Comparison of ENCODE assay signal across 8 mouse cellular contexts in the genomic region with DNA sequence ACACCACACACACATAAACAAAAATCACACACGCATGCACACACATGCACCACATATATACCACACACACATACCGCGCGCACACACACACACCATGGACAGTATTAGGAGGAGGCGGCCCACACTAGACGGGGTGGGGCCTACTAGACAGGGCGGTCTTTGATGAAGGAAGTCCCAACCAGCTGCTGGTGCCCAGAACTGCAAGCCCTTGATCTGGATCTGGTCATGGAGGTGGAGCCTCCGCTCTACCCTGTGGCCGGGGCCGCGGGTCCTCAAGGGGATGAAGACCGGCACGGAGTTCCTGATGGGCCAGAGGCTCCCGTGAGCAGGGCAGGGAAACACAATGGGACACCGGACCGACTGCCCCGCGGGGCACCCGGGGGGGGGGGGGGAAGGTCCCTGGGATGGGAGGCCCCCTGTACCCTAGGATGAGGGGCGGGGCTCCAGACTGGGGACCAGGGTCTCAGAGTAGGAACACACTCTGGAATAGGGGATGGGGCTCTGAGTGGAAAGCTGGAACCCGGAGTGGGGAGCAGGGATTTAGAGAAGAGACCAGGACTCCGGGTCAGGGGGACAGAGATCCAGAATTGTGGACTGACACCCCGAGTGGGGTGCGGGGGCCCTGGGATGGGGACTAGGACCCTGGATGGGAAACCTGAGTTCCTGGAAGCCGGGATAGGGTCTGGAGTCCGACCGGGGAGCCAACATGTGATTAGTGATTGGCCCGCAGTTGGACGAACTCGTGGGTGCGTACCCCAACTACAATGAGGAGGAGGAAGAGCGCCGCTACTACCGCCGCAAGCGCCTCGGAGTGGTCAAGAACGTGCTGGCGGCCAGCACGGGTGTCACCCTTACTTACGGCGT. TPM values are rescaled to one million over a fixed set of nuclear protein-coding genes. Genes with fewer than 3 reads are reported as not detected.
A peak's percentile ranks its signal among the peaks of the same experiment; 100 is the strongest.
DNase-seq lines count a peak whose midpoint lies in the region; ATAC-seq and TF ChIP-seq lines count a peak whose summit lies in the region.

Unc93b1 (plus strand) TSS at position 155 of the 864 bp plus-strand sequence.

- H3K79me2 ChIP-seq in C2C12 (ENCODE audit: control insufficient read depth, insufficient read depth): no peaks in the 10 kb centered on the region

- TF ChIP-seq CTCF in C2C12 (IDR thresholded peaks at IDR 0.05; ENCODE audit: control insufficient read depth, insufficient read depth, insufficient read length): no peak
- no peak for TF ChIP-seq CTCF in heart, postnatal 0 days (IDR thresholded peaks at IDR 0.05; ENCODE audit: low read depth)
- no peak for TF ChIP-seq CTCF in lung, adult 2 months (IDR thresholded peaks at IDR 0.05; ENCODE audit: insufficient read depth, low read length)

- ATAC-seq in erythroid progenitor cell, adult 5-6 weeks (replicated peaks; ENCODE audit: low FRiP score, poor library complexity, severe bottlenecking): no peak
- ATAC-seq in heart, postnatal 0 days (ENCODE audit: insufficient read depth, low read depth): peak; percentile 91
- ATAC-seq in neural tube, embryonic 13.5 days (ENCODE audit: low read depth): peak; percentile 72

- peak; percentile 51 for DNase-seq in adipocyte (ENCODE audit: low spot score)
- peak; percentile 69 for DNase-seq in heart, postnatal 0 days (ENCODE audit: low spot score)
- peak; percentile 71 to 88 for DNase-seq in kidney, postnatal 25 days
- peak; percentile 68 for DNase-seq in lung, adult 2 months
- DNase-seq in yolk sac, embryonic 10.5 days (ENCODE audit: low spot score): peak; percentile 38

- WGBS in heart, postnatal 0 days: 11% methylated on average over 38 of the region's 42 CpGs
- 4% methylated on average over 42 of the region's 42 CpGs for WGBS in lung, adult 2 months
- whole genome bisulfite sequencing in neural tube, embryonic 13.5 days: 8% methylated on average over 42 of the region's 42 CpGs

- no peaks in the 10 kb centered on the region for H3K36me3 ChIP-seq in C2C12 (ENCODE audit: control insufficient read depth, insufficient read depth)
- no peaks in the 10 kb centered on the region for H3K36me3 ChIP-seq in heart, postnatal 0 days (replicated peaks; ENCODE audit: control insufficient read depth, insufficient read depth, low read length)
- H3K36me3 ChIP-seq in neural tube, embryonic 13.5 days: no peaks in the 10 kb centered on the region

- no peaks in the 10 kb centered on the region for H3K9me3 ChIP-seq in heart, postnatal 0 days (replicated peaks; ENCODE audit: control insufficient read depth, low read length)
- H3K9me3 ChIP-seq in neural tube, embryonic 13.5 days: no peaks in the 10 kb centered on the region

- H3K9ac ChIP-seq in heart, postnatal 0 days (replicated peaks; ENCODE audit: low read depth, low read length): peak within 1 kb of the TSS; percentile 61
- H3K9ac ChIP-seq in neural tube, embryonic 13.5 days: peak within 1 kb of the TSS; percentile 67

- no peaks in the 10 kb centered on the region for H3K79me3 ChIP-seq in C2C12 (ENCODE audit: low read depth)

- peaks cover 17% of the 10 kb centered on the region; the same call in 1 of the 2 replicates for H3K4me1 ChIP-seq in heart, postnatal 0 days (ENCODE audit: control insufficient read depth, insufficient read depth)
- peaks cover 5% of the 10 kb centered on the region for H3K4me1 ChIP-seq in lung, adult 2 months (ENCODE audit: control insufficient read depth, insufficient read depth, low read length)
- peaks cover 25% of the 10 kb centered on the region for H3K4me1 ChIP-seq in neural tube, embryonic 13.5 days (replicated peaks)

- H3K27me3 ChIP-seq in C2C12 (ENCODE audit: control insufficient read depth, insufficient read depth, insufficient read length): no peaks in the 10 kb centered on the region
- no peaks in the 10 kb centered on the region; the same call in 1 of the 2 replicates for H3K27me3 ChIP-seq in heart, postnatal 0 days (ENCODE audit: control insufficient read depth, insufficient read depth, low read length)
- peaks cover 29% of the 10 kb centered on the region for H3K27me3 ChIP-seq in neural tube, embryonic 13.5 days

- peak; percentile 74; the same call in 1 of the 2 replicates for TF ChIP-seq POLR2A in lung, adult 2 months (IDR thresholded peaks at IDR 0.05; ENCODE audit: borderline replicate concordance, extremely low read depth, low read depth, low read length)

- no peak for TF ChIP-seq EP300 in heart, postnatal 0 days (IDR thresholded peaks at IDR 0.05; ENCODE audit: low read depth)

- H3K4me3 ChIP-seq in C2C12 (ENCODE audit: insufficient read depth, poor library complexity, severe bottlenecking): peak within 1 kb of the TSS; percentile 0
- H3K4me3 ChIP-seq in heart, postnatal 0 days (ENCODE audit: low read depth, low read length): peak within 1 kb of the TSS; percentile 65
- H3K4me3 ChIP-seq in lung, adult 2 months (replicated peaks; ENCODE audit: extremely low read depth, low read depth, low read length): peak within 1 kb of the TSS; percentile 86
- H3K4me3 ChIP-seq in neural tube, embryonic 13.5 days: peak within 1 kb of the TSS; percentile 41

- no peak within 1 kb of the TSS for H3ac ChIP-seq in C2C12 (ENCODE audit: control insufficient read depth, insufficient read length, low read depth)

- H3K4me2 ChIP-seq in heart, postnatal 0 days (ENCODE audit: low read depth, low read length): peak within 1 kb of the TSS; percentile 92
- peak within 1 kb of the TSS; percentile 75 for H3K4me2 ChIP-seq in neural tube, embryonic 13.5 days

- H3K27ac ChIP-seq in heart, postnatal 0 days (ENCODE audit: low read depth): peak within 1 kb of the TSS; percentile 49
- H3K27ac ChIP-seq in neural tube, embryonic 13.5 days (replicated peaks): no peak within 1 kb of the TSS

TF ChIP-seq in C2C12, 6 proteins besides CTCF, POLR2A, EP300 and RAD21:
- TF ChIP-seq USF1 (IDR thresholded peaks at IDR 0.05; ENCODE audit: low read depth): no peak
- no peak for TF ChIP-seq MYOD1 (IDR thresholded peaks at IDR 0.05; ENCODE audit: control insufficient read depth, insufficient read length, low read depth)
- TF ChIP-seq FOSL1 (IDR thresholded peaks at IDR 0.05; ENCODE audit: insufficient read depth, low read length, poor library complexity, severe bottlenecking): no peak
- no peak for TF ChIP-seq MAX (IDR thresholded peaks at IDR 0.05)
- no peak for TF ChIP-seq MYOG (IDR thresholded peaks at IDR 0.05; ENCODE audit: control insufficient read depth, extremely low read depth, insufficient read length)
- no peak for TF ChIP-seq CEBPB (IDR thresholded peaks at IDR 0.05; ENCODE audit: low read depth)
TF ChIP-seq in C2C12: peak in this region for 0.

RNA-seq across cellular contexts. Expression of gene Unc93b1, which starts in this region (rescaled TPM):
- polyA plus RNA-seq in C2C12 (2012; fragmentation: generic; extraction: Trizol): 0.29 TPM
- 28.5 and 29.3 TPM in 2 replicates for total RNA-seq in erythroid progenitor cell, adult 5-6 weeks (2015; ENCODE audit: low replicate concordance)
- 28.2 and 34.4 TPM in 2 replicates for total RNA-seq in erythroid progenitor cell, adult 5-6 weeks (2017; ENCODE audit: low replicate concordance)
- 11.9 and 29.6 TPM in 2 replicates for total RNA-seq in heart, postnatal 0 days (2014; rRNA removed; ENCODE audit: low replicate concordance)
- 15.5 and 18.1 TPM in 2 replicates for polyA plus RNA-seq in heart, postnatal 0 days (2015; fragmentation: Nextera tagmentation; extraction: Ambion mirVana)
- polyA plus RNA-seq in lung, adult 2 months (2012; rRNA removed): 169 and 180 TPM in 2 replicates
- polyA plus RNA-seq in neural tube, embryonic 13.5 days (2015; fragmentation: Nextera tagmentation; extraction: Ambion mirVana): 11.8 and 13.5 TPM in 2 replicates

Comparison
In these comparisons a context has a peak if more than half of its experiments do, and no peak if none do; other contexts are left out.
1. H3K4me3 ChIP-seq: peak in every context shown above with its lines; median percentile 86 in lung, adult 2 months; 65 in heart, postnatal 0 days; 41 in neural tube, embryonic 13.5 days; 0 in C2C12.